Mouse (Mus musculus): Measurements from ENCODE around the gene Otud7a.

DNA sequence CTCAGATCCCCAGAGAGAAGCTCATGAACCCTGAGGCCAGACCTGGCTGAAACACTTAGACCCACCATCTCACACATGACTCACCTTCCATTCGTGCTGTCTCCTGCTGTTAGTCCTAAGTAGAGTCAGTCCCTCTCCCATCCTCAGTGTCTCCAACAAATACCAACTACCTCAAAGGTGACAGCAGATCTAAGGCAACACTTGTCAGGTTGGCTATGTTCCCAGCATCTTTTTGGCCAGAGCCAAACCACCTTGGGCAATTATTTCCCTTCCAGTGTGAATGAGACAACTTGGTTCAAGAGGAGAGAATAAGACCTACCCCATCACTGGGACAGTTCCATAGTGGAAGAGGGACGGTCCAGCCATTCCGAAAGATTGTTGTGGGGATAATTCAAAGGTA is 10.7 kb downstream of the Otud7a start:
- no peak for TF ChIP-seq POLR2A (IDR thresholded peaks at IDR 0.05; ENCODE audit: low read depth, low read length)
- TF ChIP-seq CTCF (IDR thresholded peaks at IDR 0.05; ENCODE audit: borderline replicate concordance, insufficient read depth, low read length): no peak
